Mouse (Mus musculus): ENCODE results near the gene Dcps. TPM values are rescaled to one million over a fixed set of nuclear protein-coding genes. Genes with fewer than 3 reads are reported as not detected.
A peak's percentile ranks its signal among the peaks of the same experiment; 100 is the strongest.

Dcps gene
- total RNA-seq (2021): 10 to 100 TPM; 17.5 to 17.7 TPM
- long read RNA-seq, experiment 1, transcript Dcps-201 (6 exons, 1,274 nt): major isoform, 12 of 12 reads
- long read RNA-seq, experiment 1, partial matches to known transcripts: 0 of 12 reads
- long read RNA-seq, experiment 1, other reads (novel, unspliced or antisense): 0 of 12 reads
- long read RNA-seq, experiment 2, transcript Dcps-201 (6 exons, 1,274 nt): major isoform, 13 of 13 reads
- long read RNA-seq, experiment 2, partial matches to known transcripts: 0 of 13 reads
- long read RNA-seq, experiment 2, other reads (novel, unspliced or antisense): 0 of 13 reads

- H3K4me3 ChIP-seq: peak within 1 kb of the TSS; percentile 72
- intact Hi-C loops (cut with DNase I): loop anchor here (2.0 kb wide), 1 partner anchor 35 kb away; the partner anchor contains the start of gene Foxred1
- H3K27ac ChIP-seq: peak within 1 kb of the TSS; percentile 98
- DNase-seq (ENCODE audit: extremely low spot score in 1 of 2, low spot score in 2 of 2): peak; percentile 96 to 97
- TF ChIP-seq CTCF (IDR thresholded peaks at IDR 0.05): no peak
These were observed at the start of gene Dcps for GRCm38 (mm10) chr9:35175251-35176123. Dcps (minus strand) TSS chr9:35176061.

GRCm38 (mm10) chr9:35223466-35223865 is 47.6 kb upstream of the Dcps start:
- TF ChIP-seq CTCF (IDR thresholded peaks at IDR 0.05): no peak
- Histone ChIP-seq H3K27ac (no peak overlapping the region), H3K4me3 (no peak overlapping the region)
- no peak for DNase-seq (ENCODE audit: extremely low spot score in 1 of 2, low spot score in 2 of 2)
- intact Hi-C loops (cut with DNase I): no loop called here

GRCm38 (mm10) chr9:35217963-35218362 is 42.1 kb upstream of the Dcps start:
- no peak overlapping the region for H3K27ac ChIP-seq
- intact Hi-C loops (cut with DNase I): no loop called here
- DNase-seq (ENCODE audit: extremely low spot score in 1 of 2, low spot score in 2 of 2): no peak

GRCm38 (mm10) chr9:35211573-35212511 is 36.0 kb upstream of the Dcps start:
- TF ChIP-seq CTCF (IDR thresholded peaks at IDR 0.05): no peak
- intact Hi-C loops (cut with DNase I): loop anchor here (2.0 kb wide), 2 partner anchors 35 to 55 kb away; partner anchors contain the start of genes Dcps, Fam118b and Rpusd4
- Histone ChIP-seq H3K27ac (peak overlapping the region; percentile 95), H3K4me3 (peak overlapping the region; percentile 95)
- no peak for DNase-seq (ENCODE audit: extremely low spot score in 1 of 2, low spot score in 2 of 2)

More at GRCm38 (mm10) chr9:35217963-35218362, 42.1 kb upstream of the Dcps start:
- no peak for TF ChIP-seq CTCF (IDR thresholded peaks at IDR 0.05)
- no peak overlapping the region for H3K4me3 ChIP-seq

GRCm38 (mm10) chr9:35210542-35211474 is 34.9 kb upstream of the Dcps start, which contains the start of gene Foxred1:
Foxred1 (minus strand) TSS chr9:35211055.
- peak; percentile 99 for DNase-seq (ENCODE audit: extremely low spot score in 1 of 2, low spot score in 2 of 2)
- intact Hi-C loops (cut with DNase I): loop anchor here (2.0 kb wide), 2 partner anchors 34 to 56 kb away; partner anchors contain the start of genes Dcps, Fam118b and Rpusd4
- TF ChIP-seq CTCF (IDR thresholded peaks at IDR 0.05): no peak
- Histone ChIP-seq H3K27ac (peak within 1 kb of the TSS; percentile 97), H3K4me3 (peak within 1 kb of the TSS; percentile 95)

GRCm38 (mm10) chr9:35204421-35204820 is 28.6 kb upstream of the Dcps start:
- Histone ChIP-seq H3K27ac (no peak overlapping the region), H3K4me3 (no peak overlapping the region)
- intact Hi-C loops (cut with DNase I): no loop called here
- no peak for TF ChIP-seq CTCF (IDR thresholded peaks at IDR 0.05)
- no peak for DNase-seq (ENCODE audit: extremely low spot score in 1 of 2, low spot score in 2 of 2)

- intact Hi-C loops (cut with DNase I): no loop called here
- H3K4me3 ChIP-seq: no peak overlapping the region
- no peak for DNase-seq (ENCODE audit: extremely low spot score in 1 of 2, low spot score in 2 of 2)
- H3K27ac ChIP-seq: no peak overlapping the region
- TF ChIP-seq CTCF (IDR thresholded peaks at IDR 0.05): no peak
These were observed 27.7 kb upstream of the Dcps start for GRCm38 (mm10) chr9:35203536-35203935.

GRCm38 (mm10) chr9:35200529-35201060 is 24.7 kb upstream of the Dcps start:
- DNase-seq (ENCODE audit: extremely low spot score in 1 of 2, low spot score in 2 of 2): no peak
- Histone ChIP-seq H3K4me3 (peak overlapping the region; percentile 67), H3K27ac (no peak overlapping the region)
- TF ChIP-seq CTCF (IDR thresholded peaks at IDR 0.05): no peak
- intact Hi-C loops (cut with DNase I): no loop called here

GRCm38 (mm10) chr9:35199772-35200471 is 24.1 kb upstream of the Dcps start, which contains the start of the genes Srpr and Tirap:
Srpr (plus strand) TSS chr9:35200175.
Tirap (minus strand) TSS chr9:35200291.
- H3K4me3 ChIP-seq: peak within 1 kb of the TSS; percentile 67
- TF ChIP-seq CTCF (IDR thresholded peaks at IDR 0.05): peak; percentile 93
- H3K27ac ChIP-seq: peak within 1 kb of the TSS; percentile 65
- intact Hi-C loops (cut with DNase I): no loop called here
- DNase-seq (ENCODE audit: extremely low spot score in 1 of 2, low spot score in 2 of 2): peak; percentile 84 to 87

All from left cerebral cortex, adult 2 months (tissue).